Mouse (Mus musculus): Measurements from ENCODE around the gene Ciao2b.
"Not testable (repeated sequence)": the region's sequence is repeated elsewhere in the genome, so short reads cannot be mapped to it uniquely, and the experiment has no call there.

Gene Ciao2b

DNA sequence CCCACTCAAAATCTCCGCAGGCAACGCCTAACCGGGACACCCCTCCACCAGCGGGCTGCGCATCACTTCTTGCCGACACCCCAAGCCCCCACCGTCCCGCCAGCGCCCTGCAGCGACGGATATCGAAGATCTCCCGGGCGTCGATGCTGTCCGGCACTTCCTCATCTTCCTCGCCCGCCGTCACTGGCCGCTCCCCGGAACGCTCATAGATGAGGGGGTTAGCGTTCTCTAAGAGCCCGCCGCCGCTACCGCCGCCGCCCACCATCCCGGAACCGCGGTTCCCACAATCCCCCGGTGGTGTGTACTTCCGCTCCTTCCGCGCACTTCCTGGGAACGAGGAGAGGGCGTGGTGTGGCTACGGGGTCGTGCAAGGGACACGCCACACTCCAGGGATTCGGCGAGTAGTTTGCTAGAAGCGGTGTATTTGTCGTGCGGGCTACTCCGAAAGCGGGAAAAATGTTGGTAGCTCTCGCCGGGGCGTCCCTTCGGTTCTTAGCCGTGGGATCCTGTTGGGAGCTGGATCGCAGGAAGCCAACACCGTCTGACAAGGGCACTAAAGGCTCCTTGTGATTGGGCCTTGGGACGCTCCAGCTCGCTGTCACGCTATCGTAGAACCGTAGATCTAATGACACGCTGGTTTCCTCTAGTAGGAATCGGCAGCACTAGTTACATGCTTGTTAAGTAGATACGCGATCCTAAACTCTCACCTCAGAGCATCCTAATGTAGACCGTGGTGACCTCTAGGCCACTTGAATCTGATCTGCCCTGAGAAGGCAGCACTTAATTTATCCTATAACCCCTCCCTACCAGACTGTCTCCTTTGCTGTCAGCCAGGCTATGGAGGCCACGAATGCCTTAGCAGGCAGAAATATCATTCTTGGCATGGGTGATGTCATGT is at the start of gene Ciao2b:
Gene Ciao2b (minus strand): TSS at position 540 of the 898 bp plus-strand sequence.
- peak; percentile 81 to 84 for DNase-seq (ENCODE audit: low spot score in 2 of 2)

- no peak for DNase-seq (ENCODE audit: low spot score in 2 of 2)
Measured at GRCm38 (mm10) chr8:104688433-104688832, 46.7 kb upstream of the Ciao2b start.

GRCm38 (mm10) chr8:104655614-104656013 is 13.8 kb upstream of the Ciao2b start:
- no peak for DNase-seq (ENCODE audit: low spot score in 2 of 2)

GRCm38 (mm10) chr8:104654984-104655383 is 13.2 kb upstream of the Ciao2b start:
- DNase-seq (ENCODE audit: low spot score in 2 of 2) = no peak

GRCm38 (mm10) chr8:104644187-104644586 is 2.4 kb upstream of the Ciao2b start:
- DNase-seq (ENCODE audit: low spot score in 2 of 2) = not testable (repeated sequence)

- no peak for DNase-seq (ENCODE audit: low spot score in 2 of 2)
Measured at GRCm38 (mm10) chr8:104642324-104642654, 524 bp upstream of the Ciao2b start.

GRCm38 (mm10) chr8:104640831-104641370 is 864 bp downstream of the Ciao2b start:
- DNase-seq (ENCODE audit: low spot score in 2 of 2) = peak in 1 of 2 experiments; percentile 56

GRCm38 (mm10) chr8:104640241-104640640 is 1.5 kb downstream of the Ciao2b start:
- DNase-seq (ENCODE audit: low spot score in 2 of 2) = no peak

DNA sequence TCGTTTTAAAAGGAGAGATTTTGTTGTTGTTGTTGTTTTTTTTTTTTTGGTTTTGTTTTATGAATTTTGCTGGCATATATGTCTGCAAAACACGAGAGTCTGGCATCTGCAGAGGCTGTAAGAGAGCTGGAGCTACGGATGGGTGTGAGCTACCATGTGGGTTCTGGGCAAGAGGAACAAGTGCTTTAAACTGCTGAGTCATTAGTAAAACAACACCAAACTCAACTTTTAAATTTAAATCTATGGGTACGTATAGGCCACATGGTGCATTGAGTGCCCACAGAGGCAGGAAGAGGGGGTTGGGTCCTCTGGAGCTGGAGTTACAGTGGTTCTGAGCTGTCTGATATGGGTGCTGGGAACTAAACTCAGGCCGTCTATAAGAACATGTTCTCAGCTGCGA is 3.8 kb downstream of the Ciao2b start:
- DNase-seq (ENCODE audit: low spot score in 2 of 2) = no peak

DNA sequence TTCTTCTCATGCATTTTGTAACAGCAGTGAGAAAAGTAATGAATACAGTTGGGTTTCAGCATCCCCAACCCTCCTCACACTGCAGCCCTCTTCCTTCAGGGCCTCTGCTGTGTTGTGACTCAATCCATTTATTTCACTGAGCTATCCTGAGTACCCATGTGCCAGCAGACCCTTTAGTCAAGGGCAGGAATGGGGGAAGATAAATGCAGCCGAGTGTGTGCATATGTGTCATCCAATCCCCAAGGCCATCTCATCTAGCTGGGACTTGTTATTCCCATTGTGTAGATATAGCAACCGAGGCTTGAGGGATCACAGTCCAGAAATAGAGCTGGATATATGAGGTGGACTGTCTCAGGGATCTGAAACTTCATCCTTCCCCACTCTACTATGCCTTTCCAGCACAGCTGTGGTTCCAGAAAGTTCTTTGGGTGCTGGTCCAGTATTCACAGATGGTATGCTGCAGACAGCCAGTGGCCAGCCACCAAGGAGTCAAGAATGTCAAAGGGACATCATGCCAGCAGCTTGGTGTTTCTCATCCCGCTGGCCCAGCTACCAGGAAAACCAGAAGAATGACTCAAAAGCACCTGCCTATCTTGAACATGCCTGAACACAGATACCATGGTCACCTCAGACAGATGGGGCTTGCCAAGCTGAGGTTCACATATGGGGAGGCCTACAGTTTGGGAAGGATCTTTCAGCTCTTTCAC is 6.6 kb downstream of the Ciao2b start:
- peak; percentile 13 to 41 for DNase-seq (ENCODE audit: low spot score in 2 of 2)

DNA sequence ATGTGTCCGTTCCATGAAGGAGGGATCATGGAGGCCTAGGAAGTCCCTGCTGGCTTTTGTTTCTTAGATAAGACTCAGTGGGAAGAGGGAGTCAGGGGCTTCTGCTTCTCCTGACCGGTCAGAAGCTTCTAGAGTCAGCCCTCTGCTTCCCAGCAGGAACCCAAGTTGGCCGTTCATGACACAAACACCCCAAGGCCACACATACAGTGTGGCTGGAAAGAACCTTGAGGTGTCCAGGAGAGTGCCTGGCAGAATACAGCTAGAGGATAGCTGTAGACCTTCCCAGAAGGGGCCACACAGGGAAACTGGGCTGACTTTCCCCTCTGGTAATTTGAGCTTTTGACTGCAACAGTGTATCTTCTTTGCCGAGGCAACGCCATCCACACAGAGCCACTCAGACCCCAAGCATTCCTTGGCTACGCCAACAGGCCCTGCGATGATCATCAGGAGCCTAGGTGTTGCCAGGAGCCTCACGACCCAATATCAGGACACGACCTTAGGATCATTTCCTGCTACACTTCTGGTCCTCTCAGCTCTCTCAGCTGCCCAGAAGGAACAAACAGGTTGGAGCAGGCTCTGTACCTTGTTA is 8.5 kb downstream of the Ciao2b start:
- peak; percentile 17 to 54 for DNase-seq (ENCODE audit: low spot score in 2 of 2)

- DNase-seq (ENCODE audit: low spot score in 2 of 2) = peak in 1 of 2 experiments; percentile 15
Measured at GRCm38 (mm10) chr8:104632486-104632885, 9.3 kb downstream of the Ciao2b start.

DNA sequence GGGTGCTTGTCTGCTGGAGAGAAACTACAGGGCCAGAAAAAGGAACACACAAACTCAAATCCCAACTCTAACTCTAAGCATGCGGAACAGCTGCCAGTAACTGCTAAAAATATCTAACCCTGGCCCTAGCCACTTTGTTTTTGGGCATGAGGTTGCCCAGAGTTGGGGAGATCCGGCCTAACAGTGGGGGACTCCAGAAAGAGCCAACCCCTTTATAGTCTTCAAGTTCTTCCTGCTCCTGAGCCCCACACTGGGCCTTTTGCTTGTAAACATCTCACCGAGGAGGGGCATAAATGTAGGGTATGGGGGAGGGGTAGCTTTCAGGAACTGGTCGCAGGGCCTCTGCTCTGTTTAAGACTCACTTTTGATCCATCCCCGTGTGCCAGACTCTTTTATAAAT is 9.8 kb downstream of the Ciao2b start:
- peak in 1 of 2 experiments; percentile 15 for DNase-seq (ENCODE audit: low spot score in 2 of 2)

DNA sequence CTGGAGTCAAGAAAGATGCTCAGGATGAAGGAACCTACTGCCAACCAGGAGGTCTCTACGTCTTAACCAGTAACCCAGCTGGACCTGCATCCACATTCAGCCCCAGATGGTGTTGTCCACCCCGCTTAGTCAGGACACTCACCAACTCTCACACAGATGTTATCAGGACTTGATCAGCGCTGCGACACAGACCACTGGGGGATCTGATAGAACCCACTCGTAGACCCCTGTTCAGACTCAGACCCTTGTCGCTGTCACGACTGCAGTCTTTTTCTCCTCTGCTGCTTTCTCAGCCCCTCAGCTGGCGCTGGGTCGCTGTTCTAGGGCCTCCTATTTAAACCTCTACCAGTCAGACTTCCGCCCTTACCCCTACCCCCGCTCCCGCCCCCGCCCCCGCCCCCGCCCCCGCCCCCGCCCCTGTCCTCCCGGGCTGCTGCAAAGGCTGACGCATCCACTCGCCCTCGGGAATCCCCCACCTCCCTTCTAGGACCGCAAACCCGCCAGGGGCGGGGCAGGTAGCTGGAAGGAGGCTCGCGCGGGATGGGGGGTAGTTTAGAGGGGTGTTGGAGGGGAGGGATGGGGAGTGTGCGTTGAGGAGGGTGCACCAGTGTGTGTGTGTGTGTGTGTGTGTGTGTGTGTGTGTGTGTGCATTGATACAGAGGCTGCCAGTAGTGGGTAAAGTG is 10.6 kb downstream of the Ciao2b start, which contains the start of gene Rrad:
Gene Rrad (minus strand): TSS at position 347 of the 683 bp plus-strand sequence.
- DNase-seq (ENCODE audit: low spot score in 2 of 2) = peak; percentile 45 to 72

DNA sequence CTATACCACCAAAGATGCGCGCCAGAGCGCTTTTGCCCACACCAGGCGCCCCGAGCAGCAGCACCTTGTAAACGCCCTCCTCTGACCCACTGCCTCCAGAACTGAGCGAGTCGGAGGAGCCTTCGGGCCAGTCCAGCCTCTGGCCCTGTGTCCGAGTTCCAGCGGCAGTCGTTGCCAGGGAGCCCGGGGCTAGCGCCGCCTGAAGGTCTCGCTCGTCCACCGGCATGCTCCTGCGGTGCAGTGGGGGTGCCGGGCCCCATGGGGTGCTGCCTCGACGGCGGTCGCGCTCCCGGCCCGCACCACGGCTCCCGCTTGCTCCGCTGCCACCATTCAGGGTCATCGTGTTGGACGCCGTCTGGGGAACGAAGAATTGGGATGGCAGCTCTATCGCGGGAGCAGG is 11.2 kb downstream of the Ciao2b start:
- DNase-seq (ENCODE audit: low spot score in 2 of 2) = peak; percentile 21 to 60

DNA sequence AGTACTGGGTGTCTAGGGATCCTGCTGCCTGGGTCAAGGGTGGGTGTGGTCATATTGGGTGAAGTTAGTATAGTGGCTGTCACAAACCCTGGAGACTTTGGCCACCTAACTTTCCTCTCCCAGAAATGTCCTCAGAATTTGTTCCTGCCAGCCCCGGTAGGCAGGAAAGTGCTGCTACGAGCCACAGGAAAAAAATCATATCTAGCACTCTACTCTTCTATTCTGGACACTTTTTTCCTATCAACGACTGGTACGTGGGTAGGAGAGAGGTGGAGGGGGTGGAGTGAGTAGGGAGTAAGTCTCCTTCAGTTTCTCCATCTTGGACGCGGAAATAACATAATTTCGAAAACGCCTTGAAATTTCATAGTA is 11.7 kb downstream of the Ciao2b start:
- DNase-seq (ENCODE audit: low spot score in 2 of 2) = no peak

GRCm38 (mm10) chr8:104629306-104630110 is 12.3 kb downstream of the Ciao2b start:
- peak; percentile 24 to 55 for DNase-seq (ENCODE audit: low spot score in 2 of 2)

GRCm38 (mm10) chr8:104628402-104628801 is 13.4 kb downstream of the Ciao2b start:
- DNase-seq (ENCODE audit: low spot score in 2 of 2) = peak; percentile 15 to 57

- peak in 1 of 2 experiments; percentile 33 for DNase-seq (ENCODE audit: low spot score in 2 of 2)
Measured at GRCm38 (mm10) chr8:104627065-104627740, 14.6 kb downstream of the Ciao2b start.

DNA sequence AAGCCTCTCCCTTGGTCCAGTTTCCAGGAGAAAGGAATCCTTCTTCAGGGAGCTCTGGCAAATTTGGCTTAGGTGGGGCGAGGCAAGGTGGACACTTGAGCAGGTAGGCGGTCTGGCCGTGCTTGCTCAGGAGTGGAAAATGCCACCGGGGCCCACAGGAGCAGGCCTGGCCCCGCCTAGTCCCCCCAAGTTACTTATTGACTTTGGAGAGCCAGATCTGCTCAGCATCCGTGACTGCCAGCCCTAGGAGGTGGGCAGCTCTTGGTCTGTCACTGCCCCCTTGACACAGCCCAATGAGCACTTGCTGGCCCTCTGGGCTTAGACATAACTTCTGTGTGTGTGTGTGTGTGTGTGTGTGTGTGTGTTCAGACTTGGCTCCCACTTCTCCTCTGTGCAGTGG is 17.6 kb downstream of the Ciao2b start, which contains the start of gene Cdh16:
Gene Cdh16 (minus strand): TSS at position 236 of the 400 bp plus-strand sequence.
- no peak for DNase-seq (ENCODE audit: low spot score in 2 of 2)

All from urinary bladder, postnatal 4 days (tissue).